16 mouse cellular contexts compared by ENCODE assay signal in the genomic region with DNA sequence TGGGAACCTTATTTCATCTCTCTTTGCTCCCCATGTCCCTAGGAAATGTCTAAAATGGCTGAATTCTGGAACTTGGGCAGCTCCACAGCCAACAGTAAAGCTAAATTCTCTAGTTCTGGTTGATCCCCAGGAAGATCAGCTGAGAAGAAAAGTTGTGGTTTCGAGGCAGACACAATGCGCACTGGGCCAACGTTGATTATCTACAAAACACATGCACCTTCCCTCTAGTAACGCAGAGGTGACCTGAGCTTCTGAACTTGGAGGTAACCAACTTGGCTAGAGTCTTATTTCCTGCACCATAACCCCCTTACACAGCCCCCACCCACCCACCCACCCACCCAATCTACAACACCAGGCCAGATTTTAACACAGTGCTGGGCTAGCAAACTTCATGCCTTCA.
"Had no signal": no experiment of that assay in that cellular context is flagged by ENCODE, and none has a peak within 500 bp of the region (broad histone marks: within the 10 kb centered on the region; RNA-seq: fewer than 3 reads in every experiment).

No protein-coding gene starts in this region.

- DNase-seq: retina, postnatal 1 day; right cerebral cortex, adult 18-20 months; right cerebral cortex, postnatal 14 days; right cerebral cortex, postnatal 25 days; right cerebral cortex, postnatal 4 days; spleen, adult 18-20 months; thymus, adult 18-20 months; thymus, adult 2 months; thymus, postnatal 14 days; thymus, postnatal 25 days; thymus, postnatal 36 days; thymus, postnatal 4 days had no signal

- H3K9ac ChIP-seq: neural tube, embryonic 13.5 days; neural tube, embryonic 15.5 days; stomach, embryonic 15.5 days had no signal

- H3K36me3 ChIP-seq: neural tube, embryonic 13.5 days; neural tube, embryonic 15.5 days; stomach, embryonic 15.5 days had no signal

- H3K27ac ChIP-seq: neural tube, embryonic 13.5 days; neural tube, embryonic 15.5 days; stomach, embryonic 15.5 days; stomach, postnatal 0 days had no signal

- H3K27me3 ChIP-seq: neural tube, embryonic 13.5 days; neural tube, embryonic 15.5 days; stomach, embryonic 15.5 days had no signal

- H3K4me2 ChIP-seq: neural tube, embryonic 13.5 days; neural tube, embryonic 15.5 days; stomach, embryonic 15.5 days had no signal

- H3K9me3 ChIP-seq: neural tube, embryonic 13.5 days; neural tube, embryonic 15.5 days; stomach, embryonic 15.5 days had no signal

- H3K4me3 ChIP-seq: neural tube, embryonic 13.5 days; neural tube, embryonic 15.5 days; stomach, embryonic 15.5 days had no signal
